Comparison of ENCODE assay signal across 9 mouse cellular contexts in the genomic region with DNA sequence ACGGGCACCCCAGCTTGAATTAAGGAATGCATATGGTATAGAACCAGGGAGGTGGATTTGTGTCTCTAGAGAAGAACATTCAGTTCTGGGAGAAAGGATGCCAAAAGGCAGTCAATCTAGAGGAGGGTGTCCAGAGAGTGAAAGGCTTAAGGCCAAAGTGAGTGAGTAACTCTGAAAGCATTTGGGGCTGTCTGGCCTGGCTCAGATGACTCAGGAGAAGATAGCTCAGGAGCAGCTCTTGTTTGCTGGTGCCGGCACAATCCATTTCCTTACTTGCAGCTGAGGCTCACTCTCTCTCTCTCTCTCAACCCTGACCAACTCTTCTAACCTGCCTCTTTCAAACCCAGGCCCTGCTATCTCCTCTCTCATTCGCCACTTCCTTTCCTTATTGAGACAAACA. TPM values are rescaled to one million over a fixed set of nuclear protein-coding genes. Genes with fewer than 3 reads are reported as not detected.
DNase-seq lines count a peak whose midpoint lies in the region; ATAC-seq lines count a peak whose summit lies in the region.
"Had no signal": no experiment of that assay in that cellular context is flagged by ENCODE, and none has a peak within 500 bp of the region (broad histone marks: within the 10 kb centered on the region; RNA-seq: fewer than 3 reads in every experiment).

No protein-coding gene starts in this region.

- no peak overlapping the region for H3K9ac ChIP-seq in heart, embryonic 13.5 days
- H3K9ac ChIP-seq in lung, embryonic 15.5 days, result no peak overlapping the region

- peak overlapping the region; percentile 43 for H3K4me2 ChIP-seq in heart, embryonic 13.5 days
- H3K4me2 ChIP-seq in lung, embryonic 15.5 days, result no peak overlapping the region

- H3K36me3 ChIP-seq in heart, embryonic 13.5 days, result no peaks in the 10 kb centered on the region
- H3K36me3 ChIP-seq in lung, embryonic 15.5 days, result no peaks in the 10 kb centered on the region

- peak; percentile 34; the same call in 1 of the 2 replicates for ATAC-seq in heart, embryonic 13.5 days (ENCODE audit: extremely low read depth, insufficient number of reproducible peaks, low FRiP score, low TSS enrichment)
- no peak for ATAC-seq in lung, embryonic 15.5 days (ENCODE audit: borderline replicate concordance, extremely low read depth, low FRiP score, low TSS enrichment)
- no peak for ATAC-seq in cerebellum, adult (ENCODE audit: insufficient number of reproducible peaks, low FRiP score, low TSS enrichment)

- no peaks in the 10 kb centered on the region for H3K9me3 ChIP-seq in heart, embryonic 13.5 days
- no peaks in the 10 kb centered on the region for H3K9me3 ChIP-seq in lung, embryonic 15.5 days

- 0 out of 2 replicates have a peak overlapping the region, but pooled peaks have one; percentile 1 for H3K4me3 ChIP-seq in heart, embryonic 13.5 days
- H3K4me3 ChIP-seq in lung, embryonic 15.5 days, result no peak overlapping the region
- H3K4me3 ChIP-seq: left cerebral cortex, adult 2 months had no signal

- 35% methylated on average over 3 of the region's 3 CpGs for WGBS in heart, embryonic 13.5 days
- 52% methylated on average over 3 of the region's 3 CpGs for WGBS in lung, embryonic 15.5 days

- peak overlapping the region; percentile 81 for H3K27ac ChIP-seq in heart, embryonic 13.5 days (replicated peaks)
- 0 out of 2 replicates have a peak overlapping the region, but pooled peaks have one; percentile 6 for H3K27ac ChIP-seq in lung, embryonic 15.5 days
- H3K27ac ChIP-seq: left cerebral cortex, adult 2 months had no signal

- H3K27me3 ChIP-seq in heart, embryonic 13.5 days (replicated peaks), result no peaks in the 10 kb centered on the region
- no peaks in the 10 kb centered on the region for H3K27me3 ChIP-seq in lung, embryonic 15.5 days

- peaks cover 37% of the 10 kb centered on the region for H3K4me1 ChIP-seq in heart, embryonic 13.5 days
- peaks cover 34% of the 10 kb centered on the region for H3K4me1 ChIP-seq in lung, embryonic 15.5 days

- peak; percentile 17 for DNase-seq in CD4-positive helper T cell, adult 2 months (ENCODE audit: low read depth, low spot score)
- peak; percentile 55 for DNase-seq in adrenal gland, postnatal 10 days
- DNase-seq in right cerebral cortex, adult 2 months (ENCODE audit: low spot score in 2 of 2), result no peak
- DNase-seq in spleen, postnatal 10 days (ENCODE audit: low spot score in 2 of 2), result no peak
- DNase-seq in right cerebral cortex, postnatal 10 days (ENCODE audit: low spot score in 2 of 2), result no peak

RNA-seq across cellular contexts. Expression of a gene that starts 13.6 kb away (rescaled TPM):
- 10 to 100 TPM; 32.9 to 57.8 TPM for total RNA-seq in adrenal gland, postnatal 10 days (2021)
- 28.7 and 30.8 TPM in 2 replicates for polyA plus RNA-seq in heart, embryonic 13.5 days (2015; fragmentation: Nextera tagmentation; extraction: Ambion mirVana)
- polyA plus RNA-seq in lung, embryonic 15.5 days (2015; fragmentation: Nextera tagmentation; extraction: Ambion mirVana), result 38.5 and 38.8 TPM in 2 replicates

Comparison
In these comparisons a context has a peak if more than half of its experiments do, and no peak if none do; other contexts are left out.
1. DNase-seq: peak in CD4-positive helper T cell, adult 2 months (single experiment) and adrenal gland, postnatal 10 days (single experiment); none in right cerebral cortex, adult 2 months (0 of 2), spleen, postnatal 10 days (0 of 2) and right cerebral cortex, postnatal 10 days (0 of 2).